Mouse (Mus musculus) intestine, postnatal 0 days (tissue): ENCODE results near the gene Matn3. TPM values are rescaled to one million over a fixed set of nuclear protein-coding genes. Genes with fewer than 3 reads are reported as not detected.
A peak's percentile ranks its signal among the peaks of the same experiment; 100 is the strongest.

ENCODE experiments used
- ATAC-seq: fragments of 200-750 bp; cut with Nextera tagmentation; 2 replicates; pipeline ENCODE4 v1.8.0; 2017; ENCODE audit warnings: mild to moderate bottlenecking, moderate TSS enrichment, moderate library complexity
- H3K27ac ChIP-seq: fragments of 300-500 bp; sonication (generic); 2 replicates; pipeline ENCODE4 v1.5.1; 2014; ENCODE audit warnings: mild to moderate bottlenecking, low read depth, low read length, moderate library complexity
- H3K27me3 ChIP-seq: fragments of 300-500 bp; sonication (generic); replicated peaks from 2 replicates; pipeline ENCODE4 v1.6.1; 2014; ENCODE audit warnings: low read length, mixed read lengths; ENCODE audit not compliant: control insufficient read depth, insufficient read depth
- H3K36me3 ChIP-seq: fragments of 300-500 bp; sonication (generic); 2 replicates; pipeline ENCODE4 v1.6.1; 2014; ENCODE audit warnings: mild to moderate bottlenecking, moderate library complexity; ENCODE audit not compliant: control insufficient read depth, insufficient read depth
- H3K4me1 ChIP-seq: fragments of 300-500 bp; sonication (generic); replicated peaks from 2 replicates; pipeline ENCODE4 v1.6.1; 2014; ENCODE audit warnings: antibody characterized with exemption, low read length, mixed read lengths; ENCODE audit not compliant: control insufficient read depth, insufficient read depth
- H3K4me2 ChIP-seq: fragments of 300-500 bp; sonication (generic); replicated peaks from 2 replicates; pipeline ENCODE4 v1.6.1; 2014; ENCODE audit warnings: low read depth, mild to moderate bottlenecking, moderate library complexity
- H3K4me3 ChIP-seq: fragments of 300-500 bp; sonication (generic); 2 replicates; pipeline ENCODE4 v1.5.1; 2014; ENCODE audit warnings: low read depth, low read length
- H3K9ac ChIP-seq: fragments of 300-500 bp; sonication (generic); 2 replicates; pipeline ENCODE4 v1.6.1; 2014; ENCODE audit warnings: mild to moderate bottlenecking, low read depth, low read length
- H3K9me3 ChIP-seq: fragments of 300-500 bp; sonication (generic); 2 replicates; pipeline ENCODE4 v1.6.1; 2016; ENCODE audit warnings: mixed run types; ENCODE audit not compliant: control insufficient read depth
- CTCF ChIP-seq: sonication (generic); IDR thresholded peaks from 2 replicates; pipeline ENCODE4 v1.5.1; 2016; ENCODE audit warnings: low read depth, mild to moderate bottlenecking, control low read depth, antibody characterized with exemption, moderate library complexity
- WGBS: fragments of 180-500 bp; shearing (Covaris S2); extraction: QIAGEN DNeasy Blood & Tissue Kit; methylation state at CpG from one replicate; pipeline ENCODE4 v1.1.7; 2014; 5-methylcytosine and 5-hydroxymethylcytosine counted together
- polyA plus RNA-seq: library from polyadenylated mRNA; unstranded; fragments of >200 nt; fragmentation: Nextera tagmentation; extraction: Ambion mirVana; gene quantifications from 2 replicates; pipeline ENCODE4 v1.2.1, GENCODE M21; 2015

Matn3 gene
- polyA plus RNA-seq, 1 experiment from 2014 or later, result not detected

DNA sequence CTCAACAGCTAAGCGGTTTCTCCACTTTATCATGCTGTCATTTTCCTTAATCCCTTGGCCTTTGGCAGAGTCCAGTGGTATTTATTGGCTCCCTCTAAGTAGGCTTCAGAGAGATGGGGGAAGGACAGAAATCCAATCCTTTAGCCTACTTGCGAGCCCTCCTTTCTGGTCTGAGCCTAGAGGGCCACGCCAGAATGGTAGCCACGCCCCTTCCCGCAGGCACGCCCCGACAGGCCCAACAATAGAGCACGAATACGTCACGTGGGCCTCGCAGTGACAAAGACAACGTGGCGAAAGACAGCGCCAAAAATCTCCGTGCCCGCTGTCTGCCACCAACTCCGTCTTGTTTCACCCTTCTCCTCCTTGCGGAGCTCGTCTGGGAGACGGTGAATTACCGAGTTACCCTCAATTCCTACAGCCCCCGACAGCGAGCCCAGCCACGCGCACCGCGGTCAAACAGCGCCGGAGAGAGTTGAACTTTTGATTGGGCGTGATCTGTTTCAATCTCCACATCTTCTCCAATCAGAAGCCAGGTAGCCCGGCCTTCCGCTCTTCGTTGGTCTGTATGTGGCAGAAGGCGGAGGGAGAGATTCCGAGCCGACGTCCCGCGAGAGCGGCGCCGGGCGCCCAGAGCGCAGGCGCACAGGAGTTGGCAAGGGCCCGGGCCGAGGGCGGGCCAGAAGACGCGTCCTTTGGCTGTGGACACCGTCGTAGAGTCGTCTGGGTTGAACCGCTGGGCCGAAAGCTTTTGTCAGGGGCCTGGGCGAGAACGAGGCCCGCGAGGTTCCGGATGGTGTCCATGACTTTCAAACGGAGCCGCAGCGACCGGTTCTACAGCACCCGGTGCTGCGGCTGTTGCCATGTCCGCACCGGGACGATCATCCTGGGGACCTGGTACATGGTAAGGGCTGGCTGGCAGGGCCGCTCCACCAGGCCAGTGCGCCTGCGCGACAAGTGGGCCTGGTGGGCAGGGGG, 26.0 kb upstream of the Matn3 start, which contains the start of gene Laptm4a:
Gene Laptm4a (plus strand): TSS at position 271 of the 975 bp plus-strand sequence.
- under 1% methylated on average over 73 of the region's 73 CpGs for WGBS
- 0 out of 2 replicates have a peak, but pooled peaks cover 6% of the 10 kb centered on the region for H3K4me1 ChIP-seq

DNA sequence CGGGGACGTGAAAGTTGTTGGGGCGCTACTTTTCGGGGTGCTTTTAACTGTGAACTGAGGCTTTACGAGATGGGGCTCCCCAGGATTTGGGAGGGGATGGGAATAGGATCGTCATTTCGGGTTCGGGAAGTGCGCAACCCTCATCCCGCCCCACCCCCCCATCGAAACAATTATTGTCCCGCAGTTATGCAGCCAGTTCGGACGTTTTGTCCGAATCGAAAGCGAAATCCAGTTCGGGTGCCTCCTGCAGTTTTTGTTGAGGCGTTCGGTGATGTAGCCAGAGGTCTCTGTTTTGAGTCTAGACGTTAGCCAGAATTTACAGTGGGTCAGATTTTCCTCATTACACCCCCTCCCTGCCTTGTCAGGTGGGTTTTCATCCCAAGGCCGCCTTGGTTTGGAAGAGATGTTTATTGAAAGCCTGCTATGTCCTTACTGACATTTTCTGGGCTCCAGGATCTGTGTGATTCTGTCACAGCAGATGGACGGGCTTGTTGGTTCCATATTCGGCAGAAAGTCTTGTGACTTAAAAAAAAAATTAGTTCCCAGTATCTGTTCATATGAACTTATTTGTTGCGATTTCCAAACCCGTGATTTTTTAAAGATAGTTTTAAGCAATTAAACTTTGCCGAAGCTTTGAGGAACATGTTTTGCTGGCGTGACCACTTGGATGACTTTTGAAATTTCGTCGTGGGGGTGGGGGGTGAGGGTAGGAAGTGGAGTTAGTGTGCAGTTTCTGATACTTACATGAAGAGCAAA, 25.2 kb upstream of the Matn3 start:
- peak overlapping the region; percentile 87 for H3K4me3 ChIP-seq
- peak overlapping the region; percentile 66 for H3K4me2 ChIP-seq
- peak overlapping the region; percentile 96 for H3K27ac ChIP-seq
- H3K9me3 ChIP-seq, result no peaks in the 10 kb centered on the region
- H3K36me3 ChIP-seq, result no peaks in the 10 kb centered on the region
- H3K9ac ChIP-seq, result peak overlapping the region; percentile 92
- H3K4me1 ChIP-seq, result 0 out of 2 replicates have a peak, but pooled peaks cover 6% of the 10 kb centered on the region
- H3K27me3 ChIP-seq, result no peaks in the 10 kb centered on the region
- WGBS, result under 1% methylated on average over 30 of the region's 30 CpGs
- TF ChIP-seq CTCF, result no peak
- ATAC-seq, result no peak

More for the DNA sequence above, 26.0 kb upstream of the Matn3 start, which contains the start of gene Laptm4a:
- peak within 1 kb of the TSS; percentile 87 for H3K4me3 ChIP-seq
- H3K27ac ChIP-seq, result peak within 1 kb of the TSS; percentile 96
- no peaks in the 10 kb centered on the region for H3K36me3 ChIP-seq
- H3K27me3 ChIP-seq, result no peaks in the 10 kb centered on the region
- H3K9ac ChIP-seq, result peak within 1 kb of the TSS; percentile 92
- peak; percentile 99 for ATAC-seq
- H3K4me2 ChIP-seq, result peak within 1 kb of the TSS; percentile 66
- H3K9me3 ChIP-seq, result no peaks in the 10 kb centered on the region
- TF ChIP-seq CTCF, result no peak

- Histone ChIP-seq H3K36me3 (no peaks in the 10 kb centered on the region), H3K27ac (no peak overlapping the region), H3K27me3 (no peaks in the 10 kb centered on the region), H3K9me3 (no peaks in the 10 kb centered on the region), H3K4me2 (peak overlapping the region; percentile 66), H3K9ac (peak overlapping the region; percentile 92; the same call in 1 of the 2 replicates), H3K4me3 (peak overlapping the region; percentile 87), H3K4me1 (0 out of 2 replicates have a peak, but pooled peaks cover 6% of the 10 kb centered on the region)
- no peak for ATAC-seq
- 14% methylated on average over 5 of the region's 5 CpGs for WGBS
- TF ChIP-seq CTCF, result no peak
Observed at GRCm38 (mm10) chr12:8923125-8923410, 24.7 kb upstream of the Matn3 start.

DNA sequence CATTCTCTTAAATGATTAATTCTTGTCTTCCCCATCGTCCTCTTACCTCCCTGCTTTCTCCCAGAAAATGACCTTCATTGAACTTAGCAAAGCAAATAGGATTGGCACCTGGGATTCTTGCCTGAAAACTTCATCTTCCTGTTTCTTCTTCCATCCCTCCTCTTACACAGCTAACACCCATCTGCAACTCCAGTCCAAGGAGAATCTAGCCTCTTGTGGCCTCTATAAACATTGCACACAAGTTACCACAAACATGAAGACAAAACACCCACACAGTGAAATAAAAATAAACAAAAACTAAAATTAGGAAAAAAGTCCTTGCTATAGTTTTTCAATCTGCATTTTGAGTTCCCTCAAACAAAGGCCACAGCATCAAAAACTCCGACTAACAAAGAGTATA, 24.1 kb upstream of the Matn3 start:
- no peaks in the 10 kb centered on the region for H3K36me3 ChIP-seq
- H3K9ac ChIP-seq, result no peak overlapping the region
- no peak overlapping the region; the same call in 1 of the 2 replicates for H3K27ac ChIP-seq
- no peaks in the 10 kb centered on the region for H3K27me3 ChIP-seq
- peak overlapping the region; percentile 87; the same call in 1 of the 2 replicates for H3K4me3 ChIP-seq
- WGBS, result 29% methylated on average over 2 of the region's 2 CpGs
- no peak for ATAC-seq
- peak; percentile 45 for TF ChIP-seq CTCF
- H3K4me1 ChIP-seq, result 0 out of 2 replicates have a peak, but pooled peaks cover 6% of the 10 kb centered on the region
- no peaks in the 10 kb centered on the region for H3K9me3 ChIP-seq
- H3K4me2 ChIP-seq, result peak overlapping the region; percentile 66

- Histone ChIP-seq H3K9ac (no peak overlapping the region), H3K27me3 (no peaks in the 10 kb centered on the region), H3K4me1 (0 out of 2 replicates have a peak, but pooled peaks cover 6% of the 10 kb centered on the region), H3K36me3 (0 out of 2 replicates have a peak, but pooled peaks cover 7% of the 10 kb centered on the region), H3K4me3 (no peak overlapping the region), H3K27ac (no peak overlapping the region), H3K4me2 (no peak overlapping the region), H3K9me3 (no peaks in the 10 kb centered on the region)
- no peak for TF ChIP-seq CTCF
- no peak for ATAC-seq
- WGBS, result 81% methylated on average over 3 of the region's 3 CpGs
Observed at GRCm38 (mm10) chr12:8927652-8928051, 20.1 kb upstream of the Matn3 start.

- Histone ChIP-seq H3K9ac (no peak overlapping the region), H3K4me1 (0 out of 2 replicates have a peak, but pooled peaks cover 2% of the 10 kb centered on the region)
Observed at GRCm38 (mm10) chr12:8928766-8929165, 19.0 kb upstream of the Matn3 start.

More at GRCm38 (mm10) chr12:8928766-8929165, 19.0 kb upstream of the Matn3 start:
- no peak for TF ChIP-seq CTCF
- no peak for ATAC-seq
- Histone ChIP-seq H3K27ac (no peak overlapping the region), H3K9me3 (no peaks in the 10 kb centered on the region), H3K36me3 (peaks cover 12% of the 10 kb centered on the region), H3K4me3 (no peak overlapping the region), H3K27me3 (no peaks in the 10 kb centered on the region), H3K4me2 (no peak overlapping the region)
- 75% methylated on average over 4 of the region's 4 CpGs for WGBS
